Mouse (Mus musculus): ENCODE measurements around the gene Elfn1.

DNA sequence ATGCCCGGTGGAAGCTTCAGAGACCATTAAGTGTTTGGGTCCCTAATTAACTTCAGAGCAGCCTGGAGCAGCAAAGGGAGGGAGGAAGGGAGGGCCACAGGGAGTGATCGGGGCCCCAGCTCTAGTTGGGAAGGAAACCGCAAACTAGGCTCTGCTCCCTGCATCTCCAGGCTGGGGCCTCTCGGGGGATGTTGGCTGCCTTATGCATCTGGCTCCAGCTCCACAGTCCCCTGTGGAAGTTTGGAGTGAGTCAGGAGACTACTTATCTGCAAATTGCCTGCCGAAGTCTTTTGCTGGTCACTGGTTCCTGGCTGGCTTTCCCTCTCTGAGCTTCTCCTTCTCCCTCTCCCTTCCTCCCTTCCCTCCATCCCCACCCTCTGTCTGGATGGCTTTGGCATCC is 56.6 kb downstream of the Elfn1 start:
- TF ChIP-seq ZKSCAN1 (IDR thresholded peaks at IDR 0.05; ENCODE audit: borderline replicate concordance, low read depth, low read length) (no peak), CTCF (conservative IDR thresholded peaks at IDR 0.05 in 1 of 2, IDR thresholded peaks at IDR 0.05 in 1 of 2; ENCODE audit: low read depth in 2 of 2, low read length in 2 of 2) (no peak), POLR2AphosphoS2 (IDR thresholded peaks at IDR 0.05; ENCODE audit: low read depth, low read length) (no peak), MAFK (IDR thresholded peaks at IDR 0.05; ENCODE audit: insufficient replicate concordance, low read length) (no peak), CHD2 (IDR thresholded peaks at IDR 0.05; ENCODE audit: low read length) (no peak), POLR2A (IDR thresholded peaks at IDR 0.05; ENCODE audit: low read depth, low read length) (no peak), CHD1 (IDR thresholded peaks at IDR 0.05; ENCODE audit: low read depth, low read length) (no peak), EP300 (IDR thresholded peaks at IDR 0.05; ENCODE audit: low read length) (no peak), TCF12 (IDR thresholded peaks at IDR 0.05; ENCODE audit: low read depth, low read length) (no peak), USF2 (conservative IDR thresholded peaks at IDR 0.05; ENCODE audit: low read depth, low read length) (no peak), KAT2A (IDR thresholded peaks at IDR 0.05; ENCODE audit: insufficient replicate concordance, low read length) (no peak)
